Mouse (Mus musculus) forebrain, embryonic 16.5 days (tissue): ENCODE results near the gene Heatr9. TPM values are rescaled to one million over a fixed set of nuclear protein-coding genes. Genes with fewer than 3 reads are reported as not detected.
"Not testable (repeated sequence)": the region's sequence is repeated elsewhere in the genome, so short reads cannot be mapped to it uniquely, and the experiment has no call there.

Source experiments
- ATAC-seq: fragments of 200-750 bp; cut with Nextera tagmentation; 2 replicates; pipeline ENCODE4 v1.8.0; 2017; ENCODE audit warnings: mild to moderate bottlenecking, moderate library complexity
- H3K27ac ChIP-seq: fragments of 300-500 bp; sonication (generic); 2 replicates; pipeline ENCODE4 v1.5.1; 2014; ENCODE audit warnings: low read length, control low read depth
- H3K27me3 ChIP-seq: fragments of 300-500 bp; sonication (generic); replicated peaks from 2 replicates; pipeline ENCODE4 v1.6.1; 2014; ENCODE audit warnings: low read length; ENCODE audit not compliant: control insufficient read depth, insufficient read depth
- H3K36me3 ChIP-seq: fragments of 300-500 bp; sonication (generic); 2 replicates; pipeline ENCODE4 v1.6.1; 2014; ENCODE audit not compliant: control insufficient read depth, insufficient read depth
- H3K4me1 ChIP-seq: fragments of 300-500 bp; sonication (generic); replicated peaks from 2 replicates; pipeline ENCODE4 v1.6.1; 2014; ENCODE audit warnings: low read length; ENCODE audit not compliant: control insufficient read depth, insufficient read depth
- H3K4me2 ChIP-seq: fragments of 300-500 bp; sonication (generic); 2 replicates; pipeline ENCODE4 v1.6.1; 2014; ENCODE audit warnings: mild to moderate bottlenecking, low read length, control low read depth
- H3K4me3 ChIP-seq: fragments of 300-500 bp; sonication (generic); replicated peaks from 2 replicates; pipeline ENCODE4 v1.5.1; 2014; ENCODE audit warnings: mild to moderate bottlenecking, low read length, control low read depth
- H3K9ac ChIP-seq: fragments of 300-500 bp; sonication (generic); replicated peaks from 2 replicates; pipeline ENCODE4 v1.6.1; 2014; ENCODE audit warnings: low read depth, low read length, control low read depth
- H3K9me3 ChIP-seq: fragments of 300-500 bp; sonication (generic); 2 replicates; pipeline ENCODE4 v1.6.1; 2016; ENCODE audit warnings: low read length; ENCODE audit not compliant: control insufficient read depth
- WGBS: fragments of 180-500 bp; shearing (Covaris S2); extraction: QIAGEN DNeasy Blood & Tissue Kit; methylation state at CpG from one replicate; pipeline ENCODE4 v1.1.7; 2014; 5-methylcytosine and 5-hydroxymethylcytosine counted together
- polyA plus RNA-seq: library from polyadenylated mRNA; unstranded; fragments of >200 nt; fragmentation: Nextera tagmentation; extraction: Ambion mirVana; gene quantifications from 2 replicates; pipeline ENCODE4 v1.2.1, GENCODE M21; 2015

The Heatr9 gene
- polyA plus RNA-seq, 1 experiment from 2014 or later = not detected

GRCm38 (mm10) chr11:83557074-83557473, 35.1 kb upstream of the Heatr9 start:
- Histone ChIP-seq H3K9ac (no peak overlapping the region), H3K4me2 (no peak overlapping the region), H3K9me3 (no peaks in the 10 kb centered on the region), H3K4me3 (no peak overlapping the region), H3K36me3 (no peaks in the 10 kb centered on the region), H3K4me1 (peaks cover 4% of the 10 kb centered on the region; the same call in 1 of the 2 replicates), H3K27ac (no peak overlapping the region), H3K27me3 (no peaks in the 10 kb centered on the region)
- 27% methylated on average over 10 of the region's 10 CpGs for WGBS
- no peak for ATAC-seq

GRCm38 (mm10) chr11:83556085-83556781, 34.3 kb upstream of the Heatr9 start:
- 0 out of 2 replicates have a peak overlapping the region, but pooled peaks have one; percentile 13 for H3K9ac ChIP-seq
- H3K4me3 ChIP-seq = no peak overlapping the region
- H3K36me3 ChIP-seq = no peaks in the 10 kb centered on the region
- H3K4me2 ChIP-seq = peak overlapping the region; percentile 42
- no peaks in the 10 kb centered on the region for H3K27me3 ChIP-seq
- peak; percentile 52; the same call in 1 of the 2 replicates for ATAC-seq
- H3K9me3 ChIP-seq = no peaks in the 10 kb centered on the region
- WGBS = 24% methylated on average over 8 of the region's 8 CpGs
- H3K27ac ChIP-seq = no peak overlapping the region
- H3K4me1 ChIP-seq = peaks cover 4% of the 10 kb centered on the region; the same call in 1 of the 2 replicates

GRCm38 (mm10) chr11:83551668-83552067, 29.7 kb upstream of the Heatr9 start:
- H3K27me3 ChIP-seq = no peaks in the 10 kb centered on the region
- H3K4me3 ChIP-seq = no peak overlapping the region
- H3K36me3 ChIP-seq = no peaks in the 10 kb centered on the region
- H3K4me2 ChIP-seq = no peak overlapping the region
- no peak overlapping the region for H3K27ac ChIP-seq
- no peak for ATAC-seq
- peaks cover 3% of the 10 kb centered on the region; the same call in 1 of the 2 replicates for H3K4me1 ChIP-seq
- H3K9ac ChIP-seq = no peak overlapping the region
- WGBS = 83% methylated on average over 5 of the region's 5 CpGs
- no peaks in the 10 kb centered on the region for H3K9me3 ChIP-seq

- H3K4me2 ChIP-seq, ATAC-seq, H3K36me3 ChIP-seq: not testable (repeated sequence)
Measured at GRCm38 (mm10) chr11:83551037-83551436, 29.1 kb upstream of the Heatr9 start.

GRCm38 (mm10) chr11:83550186-83550632, 28.2 kb upstream of the Heatr9 start:
- WGBS = 84% methylated on average over 5 of the region's 5 CpGs
- no peak overlapping the region for H3K4me3 ChIP-seq

More at GRCm38 (mm10) chr11:83551037-83551436, 29.1 kb upstream of the Heatr9 start:
- not testable (repeated sequence) for H3K9ac ChIP-seq, H3K4me3 ChIP-seq, H3K4me1 ChIP-seq, H3K9me3 ChIP-seq, H3K27me3 ChIP-seq, H3K27ac ChIP-seq
- 89% methylated on average over 7 of the region's 7 CpGs for WGBS

GRCm38 (mm10) chr11:83544214-83544613, 22.2 kb upstream of the Heatr9 start:
- WGBS = 71% methylated on average over 3 of the region's 3 CpGs
- Histone ChIP-seq H3K4me3 (no peak overlapping the region), H3K9me3 (no peaks in the 10 kb centered on the region), H3K36me3 (no peaks in the 10 kb centered on the region), H3K4me1 (no peaks in the 10 kb centered on the region), H3K4me2 (no peak overlapping the region), H3K27me3 (no peaks in the 10 kb centered on the region), H3K9ac (no peak overlapping the region), H3K27ac (no peak overlapping the region)
- no peak for ATAC-seq

More at GRCm38 (mm10) chr11:83550186-83550632, 28.2 kb upstream of the Heatr9 start:
- Histone ChIP-seq H3K27me3 (no peaks in the 10 kb centered on the region), H3K9ac (no peak overlapping the region), H3K4me1 (no peaks in the 10 kb centered on the region), H3K36me3 (no peaks in the 10 kb centered on the region), H3K4me2 (no peak overlapping the region), H3K9me3 (no peaks in the 10 kb centered on the region), H3K27ac (no peak overlapping the region)
- no peak for ATAC-seq

- Histone ChIP-seq H3K9me3 (no peaks in the 10 kb centered on the region), H3K27me3 (no peaks in the 10 kb centered on the region), H3K4me2 (no peak overlapping the region), H3K4me3 (no peak overlapping the region), H3K9ac (no peak overlapping the region), H3K4me1 (no peaks in the 10 kb centered on the region), H3K36me3 (no peaks in the 10 kb centered on the region), H3K27ac (no peak overlapping the region)
- no peak for ATAC-seq
- WGBS = 84% methylated on average over 3 of the region's 3 CpGs
Measured at GRCm38 (mm10) chr11:83541415-83541814, 19.4 kb upstream of the Heatr9 start.

- Histone ChIP-seq H3K4me2 (no peak overlapping the region), H3K4me3 (no peak overlapping the region), H3K27ac (no peak overlapping the region), H3K4me1 (no peaks in the 10 kb centered on the region), H3K9ac (no peak overlapping the region), H3K9me3 (no peaks in the 10 kb centered on the region), H3K36me3 (no peaks in the 10 kb centered on the region), H3K27me3 (no peaks in the 10 kb centered on the region)
- WGBS = 90% methylated on average over 2 of the region's 2 CpGs
- ATAC-seq = no peak
Measured at GRCm38 (mm10) chr11:83540931-83541330, 19.0 kb upstream of the Heatr9 start.

- no peaks in the 10 kb centered on the region for H3K27me3 ChIP-seq
- peaks cover 10% of the 10 kb centered on the region for H3K4me1 ChIP-seq
- H3K9me3 ChIP-seq = no peaks in the 10 kb centered on the region
- no peak for ATAC-seq
- H3K4me2 ChIP-seq = no peak overlapping the region
- H3K4me3 ChIP-seq = no peak overlapping the region
- no peaks in the 10 kb centered on the region for H3K36me3 ChIP-seq
- whole genome bisulfite sequencing = 84% methylated on average over 3 of the region's 3 CpGs
- H3K9ac ChIP-seq = no peak overlapping the region
- no peak overlapping the region for H3K27ac ChIP-seq
Measured at GRCm38 (mm10) chr11:83538705-83539314, 16.8 kb upstream of the Heatr9 start.
